Comparison of ENCODE assay signal across 6 mouse cellular contexts in genomic region chr1:34437366-34437765, GRCm38 (mm10). TPM values are rescaled to one million over a fixed set of nuclear protein-coding genes. Genes with fewer than 3 reads are reported as not detected.
DNase-seq lines count a peak whose midpoint lies in the region; ATAC-seq lines count a peak whose summit lies in the region.
"Not testable (repeated sequence)": the region's sequence is repeated elsewhere in the genome, so short reads cannot be mapped to it uniquely, and the experiment has no call there.
"Had no signal": no experiment of that assay in that cellular context is flagged by ENCODE, and none has a peak within 500 bp of the region (broad histone marks: within the 10 kb centered on the region; RNA-seq: fewer than 3 reads in every experiment).

No protein-coding gene starts in this region.

- H3K4me2 ChIP-seq in midbrain, embryonic 11.5 days, result not testable (repeated sequence)

- not testable (repeated sequence) for H3K27ac ChIP-seq in heart, embryonic 10.5 days; midbrain, embryonic 11.5 days (ENCODE audit: low read depth, low read length)

- peaks cover 20% of the 10 kb centered on the region for H3K36me3 ChIP-seq in heart, embryonic 10.5 days
- H3K36me3 ChIP-seq in midbrain, embryonic 11.5 days (ENCODE audit: control insufficient read depth, insufficient read depth, low read length), result not testable (repeated sequence)

- H3K9me3 ChIP-seq in heart, embryonic 10.5 days; midbrain, embryonic 11.5 days (ENCODE audit: control insufficient read depth, low read length): not testable (repeated sequence)

- not testable (repeated sequence) for ATAC-seq in midbrain, embryonic 11.5 days (ENCODE audit: low FRiP score)

- H3K27me3 ChIP-seq in heart, embryonic 10.5 days (ENCODE audit: insufficient read depth, poor library complexity, severe bottlenecking); midbrain, embryonic 11.5 days (ENCODE audit: control insufficient read depth, insufficient read depth, low read length): not testable (repeated sequence)

- WGBS in heart, embryonic 10.5 days, result 91% methylated on average over 8 of the region's 8 CpGs
- 89% methylated on average over 8 of the region's 8 CpGs for WGBS in midbrain, embryonic 11.5 days

- not testable (repeated sequence) for H3K9ac ChIP-seq in midbrain, embryonic 11.5 days (ENCODE audit: low read length)

- H3K4me3 ChIP-seq in heart, embryonic 10.5 days; midbrain, embryonic 11.5 days (ENCODE audit: low read depth, low read length): not testable (repeated sequence)

- peaks cover 21% of the 10 kb centered on the region for H3K4me1 ChIP-seq in heart, embryonic 10.5 days
- H3K4me1 ChIP-seq in midbrain, embryonic 11.5 days (ENCODE audit: control insufficient read depth, insufficient read depth, low read length), result peaks cover 17% of the 10 kb centered on the region

- DNase-seq in cerebellum, adult 11-12 months, result peak; percentile 48
- peak; percentile 37 for DNase-seq in cerebellum, adult 9-10 months
- DNase-seq in heart, adult 11 months, result peak; percentile 91
- peak; percentile 54 for DNase-seq in heart, embryonic 10.5 days (ENCODE audit: low spot score)
- peak; percentile 45 for DNase-seq in midbrain, embryonic 11.5 days (ENCODE audit: low spot score, missing footprints)

RNA-seq across cellular contexts. Expression of gene Ccdc115, which starts 2.1 kb away (rescaled TPM):
- 52.5 and 60.2 TPM in 2 replicates for polyA plus RNA-seq in heart, embryonic 10.5 days (2016; fragmentation: Nextera tagmentation; extraction: Ambion mirVana)
- 73.9 and 78.3 TPM in 2 replicates for polyA plus RNA-seq in midbrain, embryonic 11.5 days (2014; fragmentation: Nextera tagmentation; extraction: Ambion mirVana)

RNA-seq across cellular contexts. Expression of gene Imp4, which starts 2.3 kb away (rescaled TPM):
- 97.6 and 113 TPM in 2 replicates for polyA plus RNA-seq in heart, embryonic 10.5 days (2016; fragmentation: Nextera tagmentation; extraction: Ambion mirVana)
- polyA plus RNA-seq in midbrain, embryonic 11.5 days (2014; fragmentation: Nextera tagmentation; extraction: Ambion mirVana), result 90.3 and 94.0 TPM in 2 replicates

RNA-seq across cellular contexts. Expression of gene Ptpn18, which starts 22.2 kb away (rescaled TPM):
- 8.1 and 9.1 TPM in 2 replicates for polyA plus RNA-seq in heart, embryonic 10.5 days (2016; fragmentation: Nextera tagmentation; extraction: Ambion mirVana)
- 5.5 and 7.3 TPM in 2 replicates for polyA plus RNA-seq in midbrain, embryonic 11.5 days (2014; fragmentation: Nextera tagmentation; extraction: Ambion mirVana)
- polyA plus RNA-seq: C2C12 had no signal

Comparison
In these comparisons a context has a peak if more than half of its experiments do, and no peak if none do; other contexts are left out.
1. DNase-seq: peak in every context shown above with its lines; median percentile 91 in heart, adult 11 months; 54 in heart, embryonic 10.5 days; 48 in cerebellum, adult 11-12 months; 45 in midbrain, embryonic 11.5 days; 37 in cerebellum, adult 9-10 months.